Mouse (Mus musculus): ENCODE measurements around the gene Trmo.

Trmo gene

GRCm38 (mm10) chr4:46389013-46389611 lies at the start of gene Trmo:
Gene Trmo, minus strand, starts transcription at chr4:46389437.
- DNase-seq (ENCODE audit: low read depth): peak; percentile 99

GRCm38 (mm10) chr4:46432339-46433036 lies 43.3 kb upstream of the Trmo start:
- no peak for DNase-seq (ENCODE audit: low read depth)

DNA sequence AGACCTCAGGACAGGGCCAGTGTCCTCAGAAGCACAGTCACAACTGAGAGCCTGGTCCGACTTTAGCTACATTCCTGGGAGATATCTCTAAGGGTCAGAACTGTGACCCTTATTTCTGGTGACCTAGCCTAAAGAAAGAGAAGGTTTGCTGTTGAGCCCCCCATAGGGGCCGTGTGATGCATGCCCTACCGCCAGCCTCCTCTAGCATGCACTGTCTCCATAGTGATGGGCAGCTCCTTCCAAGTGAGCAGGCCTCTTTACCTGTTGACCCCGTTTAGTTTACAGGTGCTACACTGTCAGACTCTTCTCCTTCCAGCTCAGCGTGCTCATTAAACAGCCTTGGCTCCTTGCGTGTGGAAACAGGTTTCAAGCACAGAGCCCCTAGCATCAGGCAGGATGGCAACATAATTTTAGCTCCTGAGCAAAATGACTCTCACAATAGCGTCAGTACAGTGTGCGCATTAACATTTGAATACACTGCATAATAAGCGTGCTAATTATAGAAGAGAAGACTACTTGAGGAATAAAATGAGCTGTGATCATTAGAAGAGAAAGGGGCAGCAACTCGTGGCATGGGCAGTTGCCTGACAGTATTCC lies 39.8 kb upstream of the Trmo start:
- DNase-seq (ENCODE audit: low read depth): no peak

DNA sequence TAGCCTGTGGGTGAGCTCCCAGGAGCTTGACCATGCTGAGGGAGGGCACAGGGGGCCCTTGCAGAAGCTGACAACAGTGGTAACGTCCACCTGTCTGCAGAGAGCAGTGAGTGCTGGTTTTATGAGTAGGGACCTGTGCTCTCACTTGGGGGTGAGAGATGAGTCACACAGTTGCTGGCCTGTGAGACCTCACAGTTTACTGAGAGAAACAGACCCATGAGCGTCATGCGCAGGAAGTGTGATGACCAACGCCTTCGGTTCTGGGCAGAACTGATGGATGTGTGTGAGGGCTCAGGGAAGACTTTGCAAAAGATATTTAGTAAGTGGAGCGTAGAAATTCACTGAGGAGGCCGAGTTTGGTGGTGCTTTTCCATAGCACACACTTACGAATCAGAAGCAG lies 33.4 kb upstream of the Trmo start:
- no peak for DNase-seq (ENCODE audit: low read depth)

DNA sequence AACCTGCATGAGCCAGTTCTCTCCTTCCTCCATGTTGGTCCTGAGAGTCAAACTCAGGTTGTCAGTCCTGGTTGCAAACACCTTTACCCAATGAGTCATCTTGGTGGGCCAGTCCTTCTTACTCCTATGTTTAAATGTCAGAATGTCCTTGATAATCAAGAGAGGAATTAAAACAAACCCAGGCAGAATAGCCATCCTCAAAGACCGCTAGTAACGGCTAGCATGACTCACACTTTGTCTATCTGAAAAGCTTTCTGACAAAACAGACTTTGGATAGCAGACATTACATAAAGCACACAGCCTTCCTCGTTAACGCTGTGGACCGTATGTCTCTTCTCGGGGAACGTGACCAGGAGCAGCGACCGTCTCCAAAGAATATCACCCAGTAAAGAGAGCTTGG lies 29.6 kb upstream of the Trmo start:
- no peak for DNase-seq (ENCODE audit: low read depth)

DNA sequence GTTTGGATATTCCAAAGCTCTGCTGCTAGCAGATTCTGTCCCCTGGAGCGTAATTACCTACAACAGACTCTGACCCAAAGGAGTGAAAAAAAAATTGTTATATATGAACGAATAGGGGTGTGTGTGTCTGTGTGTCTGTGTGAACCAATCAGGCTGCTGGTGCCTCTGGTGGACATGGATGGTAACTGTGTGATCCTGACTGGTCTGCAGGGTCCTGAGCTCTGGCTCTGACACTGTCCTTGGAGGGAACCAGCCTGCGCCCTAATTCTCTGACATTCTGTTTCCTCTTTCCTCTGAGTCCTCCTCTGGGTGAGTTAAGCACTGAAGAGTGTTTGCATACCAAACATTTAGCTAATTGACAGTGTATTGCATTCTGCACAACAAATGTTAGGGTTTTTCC lies 28.3 kb upstream of the Trmo start:
- DNase-seq (ENCODE audit: low read depth): no peak

DNA sequence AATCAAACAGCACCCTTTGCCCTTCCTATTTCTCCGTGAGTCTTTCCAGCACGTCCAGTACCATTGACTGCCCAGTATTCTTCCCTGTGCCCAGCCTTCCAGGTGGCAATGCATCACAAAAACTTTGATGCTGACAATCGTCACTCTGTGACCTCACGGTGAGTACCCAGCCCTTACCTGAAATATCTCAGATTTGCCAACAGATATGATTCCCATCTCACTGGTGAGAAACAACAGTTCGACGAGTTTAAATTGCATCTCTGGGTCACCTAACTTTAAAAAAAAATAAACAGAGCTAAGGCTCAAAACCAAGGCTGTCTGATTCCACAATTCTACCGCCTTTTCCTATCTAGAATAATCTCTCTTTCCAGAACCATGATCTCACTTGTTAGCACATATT lies 24.2 kb upstream of the Trmo start, which contains the start of gene Hemgn:
Hemgn (minus strand) TSS at position 101 of the 400 bp plus-strand sequence.
- no peak for DNase-seq (ENCODE audit: low read depth)

DNA sequence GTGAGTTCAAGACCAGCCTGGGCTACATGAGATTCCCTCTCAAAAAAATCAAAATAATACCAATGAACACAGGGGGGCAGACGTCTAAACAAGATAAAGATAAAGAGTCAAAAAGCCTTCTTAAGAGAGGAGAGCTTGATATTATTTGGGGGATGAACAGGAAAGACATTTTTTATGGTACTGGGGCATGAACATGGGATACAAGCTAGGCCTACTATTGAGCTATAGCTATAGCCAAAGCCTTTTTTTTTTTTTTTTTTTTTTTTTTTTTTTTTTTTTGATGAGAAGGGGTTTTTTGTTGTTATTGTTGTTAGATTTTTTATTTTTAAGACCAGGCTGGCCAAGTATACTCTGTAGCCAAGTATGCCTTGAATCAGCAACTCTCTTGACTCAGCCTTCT lies 22.9 kb upstream of the Trmo start:
- no peak for DNase-seq (ENCODE audit: low read depth)

- peak; percentile 57 for DNase-seq (ENCODE audit: low read depth)
Observed at GRCm38 (mm10) chr4:46411489-46411888, 22.3 kb upstream of the Trmo start.

- no peak for DNase-seq (ENCODE audit: low read depth)
Observed at GRCm38 (mm10) chr4:46410677-46411076, 21.4 kb upstream of the Trmo start.

GRCm38 (mm10) chr4:46406966-46407703 lies 17.9 kb upstream of the Trmo start:
- no peak for DNase-seq (ENCODE audit: low read depth)

DNA sequence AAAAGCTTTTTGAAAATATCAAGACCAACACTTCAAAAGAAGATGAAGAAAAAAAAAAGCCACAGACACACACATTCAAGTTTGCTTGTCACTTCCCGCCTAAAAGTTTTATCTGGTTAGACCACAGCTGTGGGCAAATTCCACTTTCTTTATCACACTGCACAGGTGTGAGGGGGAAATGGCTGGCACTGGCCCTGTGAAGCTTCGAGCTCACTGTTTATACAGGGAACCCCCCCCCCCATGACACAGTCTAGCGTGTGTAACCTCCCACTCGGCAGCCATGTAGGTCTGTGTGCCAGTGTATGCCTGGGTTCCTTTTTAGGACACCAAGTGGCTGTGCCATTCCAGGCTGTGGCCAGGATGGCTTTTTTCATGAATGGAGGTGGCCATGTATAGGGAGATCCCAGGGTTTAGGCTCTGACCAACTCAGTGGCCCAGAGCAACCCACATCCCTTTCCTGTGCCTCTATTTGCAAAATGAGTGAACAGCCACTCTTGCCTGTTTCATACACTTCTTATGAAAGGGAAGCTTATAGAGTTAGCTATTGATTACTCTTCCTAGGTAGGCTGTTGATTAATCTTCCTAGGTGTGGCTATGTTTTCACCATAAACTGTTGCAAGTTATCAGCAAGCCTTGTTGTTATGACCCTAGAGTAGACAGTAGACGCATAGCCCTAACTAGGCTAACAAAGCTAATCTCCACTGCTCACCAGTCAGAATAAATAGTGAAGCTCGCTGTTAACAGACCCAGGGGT lies 15.0 kb upstream of the Trmo start:
- DNase-seq (ENCODE audit: low read depth): peak; percentile 84

DNA sequence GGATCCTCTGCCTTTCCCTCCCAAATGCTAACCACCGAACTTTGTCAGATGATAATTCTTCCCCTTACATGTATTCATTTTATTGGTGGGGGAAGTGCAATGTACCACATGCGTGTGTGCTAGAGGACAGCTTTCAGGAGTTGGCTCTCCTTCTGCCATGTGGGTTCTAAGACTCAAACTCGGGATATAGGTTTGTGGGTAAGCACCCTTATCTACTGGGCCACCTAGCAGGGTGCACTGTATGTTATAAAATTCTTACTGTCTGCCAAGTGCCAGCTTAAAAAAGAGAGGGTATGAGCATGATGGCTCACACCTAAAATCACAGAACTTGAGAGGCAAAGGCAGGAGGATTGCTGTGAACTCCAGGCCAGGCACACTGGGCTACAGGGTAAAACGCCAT lies 9.6 kb upstream of the Trmo start:
- no peak for DNase-seq (ENCODE audit: low read depth)

DNA sequence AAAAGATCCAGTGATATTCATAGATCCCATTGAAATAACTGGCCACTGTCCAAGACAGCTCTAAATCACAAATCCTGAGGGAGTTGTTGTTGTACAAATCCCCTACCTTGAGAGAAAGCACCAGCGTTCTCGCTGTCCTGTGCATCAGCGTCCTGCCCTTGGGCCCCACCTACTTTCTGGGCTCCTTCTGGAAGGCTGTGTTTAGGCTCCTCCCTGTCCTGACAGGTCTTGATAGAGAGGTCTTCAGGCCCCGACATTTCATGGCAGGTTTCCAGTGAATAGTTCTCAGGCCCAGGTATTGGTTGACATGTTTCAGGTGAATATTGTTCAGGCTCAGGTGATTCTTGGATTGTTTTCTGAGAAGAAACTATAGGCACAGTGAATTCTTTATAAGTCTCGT lies 6.5 kb upstream of the Trmo start:
- no peak for DNase-seq (ENCODE audit: low read depth)

GRCm38 (mm10) chr4:46394388-46394787 lies 5.2 kb upstream of the Trmo start:
- no peak for DNase-seq (ENCODE audit: low read depth)

GRCm38 (mm10) chr4:46390390-46390970 lies 1.2 kb upstream of the Trmo start:
- DNase-seq (ENCODE audit: low read depth): peak; percentile 96

GRCm38 (mm10) chr4:46389612-46390341 lies 540 bp upstream of the Trmo start:
- no peak for DNase-seq (ENCODE audit: low read depth)

DNA sequence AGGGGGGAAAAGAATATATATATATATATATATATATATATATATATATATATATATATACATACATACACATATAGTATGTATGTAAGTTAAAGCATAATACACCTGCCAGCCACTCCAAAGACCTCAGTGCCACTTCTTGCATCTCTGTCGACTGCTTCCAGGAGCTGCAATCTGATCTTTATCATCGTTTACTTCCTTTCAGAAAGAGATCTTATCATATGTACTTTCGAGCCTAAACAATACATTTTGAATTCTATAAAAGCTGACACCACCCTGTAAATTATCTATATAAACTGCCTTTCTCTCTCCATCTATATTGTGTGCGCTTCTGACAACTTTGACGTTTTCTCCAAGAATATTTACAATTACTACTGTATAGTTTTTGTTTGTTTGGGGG lies 681 bp downstream of the Trmo start:
- DNase-seq (ENCODE audit: low read depth): no peak

DNA sequence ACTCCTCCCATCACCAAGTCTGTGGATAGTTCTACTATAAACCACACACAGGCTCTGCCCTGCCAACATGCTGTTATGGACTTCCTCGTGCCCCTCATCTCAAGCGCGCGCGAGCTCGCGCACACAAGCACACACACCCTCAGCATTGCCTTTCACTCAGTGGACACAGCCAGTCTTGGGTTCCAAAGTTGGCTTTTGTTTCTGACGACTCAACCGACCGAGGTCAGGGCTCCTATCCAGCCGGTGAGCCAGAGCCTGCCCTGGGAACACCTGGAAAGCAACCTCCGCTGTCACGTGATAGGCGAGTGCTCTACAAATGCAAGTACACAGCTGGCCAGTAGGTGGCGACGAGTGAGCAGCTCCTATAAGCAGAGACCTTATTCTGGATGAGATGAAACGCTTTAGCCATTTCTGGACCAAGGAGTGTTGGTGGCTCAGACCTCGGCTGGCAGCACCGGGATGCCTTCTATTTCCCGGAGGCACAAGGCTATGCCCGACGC lies 14.3 kb downstream of the Trmo start:
- DNase-seq (ENCODE audit: low read depth): peak; percentile 80

DNA sequence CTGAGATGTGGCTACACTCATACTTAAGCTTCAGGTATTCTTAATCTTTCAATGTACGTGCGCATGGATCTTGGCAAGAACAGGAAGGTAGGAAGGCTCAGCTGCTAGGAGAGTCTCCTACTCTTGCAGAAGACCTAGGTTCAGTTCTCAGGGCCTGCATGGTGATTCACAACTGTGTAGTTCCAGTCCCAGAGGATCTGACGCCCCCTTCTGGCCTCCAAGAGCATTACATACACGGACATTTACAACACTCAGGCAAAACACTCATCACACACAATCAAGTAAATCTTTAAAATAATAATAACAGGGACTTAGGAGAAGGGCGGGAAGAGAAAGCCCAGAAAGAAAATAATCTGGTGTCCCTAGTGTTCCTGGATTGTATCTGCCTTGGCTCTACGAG lies 14.8 kb downstream of the Trmo start:
- peak; percentile 67 for DNase-seq (ENCODE audit: low read depth)

DNA sequence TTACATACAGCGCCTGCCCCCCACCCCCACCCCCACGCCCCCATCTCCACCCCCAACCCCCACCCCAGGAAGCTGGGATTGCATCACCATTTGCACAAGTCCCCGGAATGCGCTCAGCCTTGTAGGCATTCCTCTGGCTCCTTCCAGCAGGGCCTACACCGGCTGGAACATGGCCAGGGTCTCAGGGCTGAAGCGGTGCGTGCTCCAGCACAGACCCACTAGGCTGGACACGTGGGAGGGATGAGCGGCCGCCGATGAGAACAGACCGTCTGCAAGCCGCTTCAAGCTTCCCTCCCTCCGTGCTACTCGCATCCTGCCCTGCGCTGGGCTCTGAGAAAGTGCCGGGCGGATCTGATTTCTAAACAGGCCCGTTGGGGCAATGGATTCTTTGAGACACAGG lies 18.2 kb downstream of the Trmo start:
- DNase-seq (ENCODE audit: low read depth): no peak
